Mouse (Mus musculus) ES-E14 (cell line): Measurements from ENCODE around the gene Odf3l1. TPM values are rescaled to one million over a fixed set of nuclear protein-coding genes. Genes with fewer than 3 reads are reported as not detected.

Experiments used
- DNase-seq: peaks from one replicate; pipeline ENCODE4 v3.0.0-alpha.2; 2013; ENCODE audit warnings: low read depth, low spot score
- H3K27ac ChIP-seq: 2 replicates; pipeline ENCODE4 v1.5.1; 2012; ENCODE audit warnings: low read depth, mild to moderate bottlenecking, low read length, moderate library complexity, mixed read lengths; ENCODE audit not compliant: poor library complexity, insufficient read depth, severe bottlenecking
- H3K36me3 ChIP-seq: 2 replicates; pipeline ENCODE4 v1.6.1; 2012; ENCODE audit warnings: mild to moderate bottlenecking, low read length, moderate library complexity, mixed read lengths; ENCODE audit not compliant: control insufficient read depth, poor library complexity, insufficient read depth, severe bottlenecking
- H3K4me1 ChIP-seq, 2 experiments: fragments of 150-350 bp in 1 of 2; sonication (generic) in 1 of 2; 2 replicates each; pipeline ENCODE4 v1.6.1; 2012; ENCODE audit warnings: low read length in 2 of 2, mild to moderate bottlenecking in 1 of 2, mixed read lengths in 1 of 2; ENCODE audit not compliant: control insufficient read depth in 2 of 2, insufficient read depth in 2 of 2, poor library complexity in 1 of 2
- H3K4me3 ChIP-seq, 2 experiments: fragments of 150-350 bp in 1 of 2; sonication (generic) in 1 of 2; 2 replicates each; pipeline ENCODE4 v1.5.1; 2012; ENCODE audit warnings: low read length in 2 of 2, low read depth in 1 of 2, mild to moderate bottlenecking in 1 of 2, mixed read lengths in 1 of 2; ENCODE audit not compliant: insufficient read depth in 1 of 2, poor library complexity in 1 of 2, severe bottlenecking in 1 of 2
- H3K9ac ChIP-seq: 2 replicates; pipeline ENCODE4 v1.6.1; 2012; ENCODE audit warnings: low read depth, mild to moderate bottlenecking, low read length, mixed read lengths; ENCODE audit not compliant: poor library complexity, insufficient read depth, severe bottlenecking
- H3K9me3 ChIP-seq: fragments of 150-350 bp; sonication (generic); 2 replicates; pipeline ENCODE4 v1.6.1; 2012; ENCODE audit warnings: low read depth, mild to moderate bottlenecking, low read length; ENCODE audit not compliant: control insufficient read depth, insufficient read depth
- CHD2 ChIP-seq: IDR thresholded peaks from 2 replicates; pipeline ENCODE4 v1.6.1; 2014; ENCODE audit warnings: mild to moderate bottlenecking, low read depth, low read length, inconsistent platforms
- HCFC1 ChIP-seq: IDR thresholded peaks from 2 replicates; pipeline ENCODE4 v1.6.1; 2012; ENCODE audit warnings: low read length, inconsistent platforms, borderline replicate concordance; ENCODE audit not compliant: insufficient read depth
- MAFK ChIP-seq: IDR thresholded peaks from 2 replicates; pipeline ENCODE4 v1.6.1; 2014; ENCODE audit warnings: mild to moderate bottlenecking, low read depth, low read length, inconsistent platforms; ENCODE audit not compliant: insufficient read depth
- ZC3H11A ChIP-seq: IDR thresholded peaks from 2 replicates; pipeline ENCODE4 v1.6.1; 2012; ENCODE audit warnings: low read depth, mild to moderate bottlenecking, inconsistent platforms, low read length, borderline replicate concordance
- ZNF384 ChIP-seq: IDR thresholded peaks from 2 replicates; pipeline ENCODE4 v1.6.1; 2012; ENCODE audit warnings: low read depth, low read length, inconsistent platforms
- in situ Hi-C, 2 experiments: fragments of 600-800 bp; cut with MboI; formaldehyde crosslinking; loops; one replicate each; pipeline ENCODE4 v1.15.1; 2025; ENCODE audit warnings: low sequenced_read_pairs in 2 of 2, inconsistent platforms in 1 of 2; ENCODE audit not compliant: unreplicated experiment in 2 of 2
- total RNA-seq: library from RNA; depleted of rRNA; stranded (reverse); fragments of 300-350 nt; gene quantifications from 2 replicates; pipeline ENCODE4 v1.2.3, GENCODE M21; 2012

Gene Odf3l1
- total RNA-seq, 1 experiment = not detected

GRCm38 (mm10) chr9:56881539-56882082 is 17.1 kb upstream of the Odf3l1 start:
- Histone ChIP-seq H3K4me3 (no peak overlapping the region), H3K9me3 (no peaks in the 10 kb centered on the region), H3K4me1 (peaks cover 0 to 2% of the 10 kb centered on the region in 2 experiments; a peak in 2 of 4 replicates), H3K36me3 (no peaks in the 10 kb centered on the region), H3K9ac (no peak overlapping the region), H3K27ac (no peak overlapping the region)
- in situ Hi-C loops = no loop called here
- TF ChIP-seq MAFK = no peak
- TF ChIP-seq ZNF384 = no peak
- TF ChIP-seq ZC3H11A = no peak
- no peak for TF ChIP-seq HCFC1
- no peak for TF ChIP-seq CHD2
- no peak for DNase-seq

DNA sequence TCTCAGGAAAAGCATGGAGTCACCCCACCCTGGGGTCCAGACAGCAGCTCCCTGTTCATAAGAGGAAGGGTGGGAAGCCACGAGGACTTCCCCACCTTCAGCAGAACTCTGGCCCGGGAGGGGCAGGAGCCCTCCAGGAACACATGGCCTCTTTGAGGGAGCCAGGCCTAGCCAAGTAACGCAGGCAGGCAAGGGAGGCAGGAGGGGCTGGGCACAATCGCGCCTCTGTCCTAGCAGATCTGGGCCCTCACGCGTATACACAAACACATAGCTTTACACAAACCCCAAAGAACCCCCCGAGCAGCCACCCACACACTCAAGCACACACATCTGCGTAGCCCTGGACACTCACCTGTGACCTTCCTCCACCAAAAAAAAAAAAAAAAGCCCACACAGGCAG is 16.3 kb upstream of the Odf3l1 start:
- Histone ChIP-seq H3K27ac (no peak overlapping the region), H3K4me3 (no peak overlapping the region), H3K9ac (no peak overlapping the region), H3K9me3 (no peaks in the 10 kb centered on the region), H3K4me1 (peaks cover 0 to 3% of the 10 kb centered on the region in 2 experiments; a peak in 2 of 4 replicates), H3K36me3 (no peaks in the 10 kb centered on the region)
- TF ChIP-seq ZNF384 (no peak), HCFC1 (no peak), MAFK (no peak), CHD2 (no peak), ZC3H11A (no peak)
- no peak for DNase-seq
- in situ Hi-C loops = no loop called here

DNA sequence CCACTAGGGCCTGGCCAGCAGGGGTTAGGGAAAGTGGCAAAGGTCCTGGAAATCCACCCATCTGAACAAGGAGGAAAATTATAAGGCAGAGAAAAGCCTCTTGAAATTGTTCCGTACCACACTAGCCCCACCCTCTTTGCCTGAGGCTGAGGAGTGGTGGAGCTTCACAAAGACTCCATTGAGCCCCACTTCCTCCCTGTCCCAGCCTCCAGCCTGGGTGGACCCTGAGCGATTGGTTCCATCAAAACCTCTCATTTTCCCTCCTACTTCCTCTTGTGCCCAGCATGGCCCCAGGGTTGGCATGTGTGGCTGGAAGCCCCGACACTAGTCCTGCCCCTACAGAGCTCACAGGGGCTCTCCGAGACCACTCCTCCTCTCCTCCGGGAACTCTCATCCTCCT is 12.8 kb upstream of the Odf3l1 start:
- Histone ChIP-seq H3K27ac (no peak overlapping the region; the same call in 1 of the 2 replicates), H3K36me3 (no peaks in the 10 kb centered on the region), H3K4me3 (no peak overlapping the region), H3K9me3 (no peaks in the 10 kb centered on the region), H3K4me1 (peaks cover 0 to 3% of the 10 kb centered on the region in 2 experiments; a peak in 2 of 4 replicates), H3K9ac (no peak overlapping the region)
- TF ChIP-seq ZNF384 = no peak
- no peak for TF ChIP-seq MAFK
- in situ Hi-C loops = no loop called here
- DNase-seq = no peak

GRCm38 (mm10) chr9:56876784-56877183 is 12.3 kb upstream of the Odf3l1 start:
- Histone ChIP-seq H3K4me3 (no peak overlapping the region), H3K9ac (no peak overlapping the region), H3K27ac (no peak overlapping the region; the same call in 1 of the 2 replicates), H3K9me3 (no peaks in the 10 kb centered on the region), H3K4me1 (peaks cover 0 to 3% of the 10 kb centered on the region in 2 experiments; a peak in 2 of 4 replicates), H3K36me3 (no peaks in the 10 kb centered on the region)
- DNase-seq = no peak
- in situ Hi-C loops = no loop called here
- TF ChIP-seq CHD2 = no peak
- no peak for TF ChIP-seq MAFK
- TF ChIP-seq ZC3H11A = no peak
- TF ChIP-seq HCFC1 = no peak
- no peak for TF ChIP-seq ZNF384

- TF ChIP-seq CHD2 (no peak), MAFK (no peak), ZC3H11A (no peak), ZNF384 (no peak), HCFC1 (no peak)
- Histone ChIP-seq H3K27ac (no peak overlapping the region), H3K4me1 (peaks cover 0 to 12% of the 10 kb centered on the region in 2 experiments; a peak in 2 of 4 replicates), H3K9me3 (no peaks in the 10 kb centered on the region), H3K9ac (no peak overlapping the region), H3K36me3 (no peaks in the 10 kb centered on the region), H3K4me3 (no peak overlapping the region)
- DNase-seq = no peak
- in situ Hi-C loops = no loop called here
These were observed 8.6 kb upstream of the Odf3l1 start for GRCm38 (mm10) chr9:56873097-56873496.
